Mouse (Mus musculus) heart, embryonic 11.5 days (tissue): ENCODE measurements around the gene Echdc3. TPM values are rescaled to one million over a fixed set of nuclear protein-coding genes. Genes with fewer than 3 reads are reported as not detected.

Experiments used
- ATAC-seq: fragments of 200-750 bp; cut with Nextera tagmentation; replicated peaks from 2 replicates; pipeline ENCODE4 v1.8.0; 2017; ENCODE audit warnings: moderate library complexity; ENCODE audit not compliant: insufficient number of reproducible peaks, low FRiP score, low TSS enrichment
- H3K27ac ChIP-seq: fragments of 300-500 bp; sonication (generic); 2 replicates; pipeline ENCODE4 v1.5.1; 2014; ENCODE audit warnings: mild to moderate bottlenecking, low read depth, low read length
- H3K27me3 ChIP-seq: fragments of 300-500 bp; sonication (generic); 2 replicates; pipeline ENCODE4 v1.6.1; 2014; ENCODE audit warnings: mild to moderate bottlenecking, low read length, mixed read lengths; ENCODE audit not compliant: control insufficient read depth, insufficient read depth
- H3K36me3 ChIP-seq: fragments of 300-500 bp; sonication (generic); 2 replicates; pipeline ENCODE4 v1.6.1; 2014; ENCODE audit warnings: mild to moderate bottlenecking, low read length, moderate library complexity, mixed read lengths; ENCODE audit not compliant: control insufficient read depth, insufficient read depth
- H3K4me1 ChIP-seq: fragments of 300-500 bp; sonication (generic); 2 replicates; pipeline ENCODE4 v1.6.1; 2014; ENCODE audit warnings: low read length; ENCODE audit not compliant: control insufficient read depth, insufficient read depth
- H3K4me2 ChIP-seq: fragments of 300-500 bp; sonication (generic); 2 replicates; pipeline ENCODE4 v1.6.1; 2014; ENCODE audit warnings: mild to moderate bottlenecking, moderate library complexity
- H3K4me3 ChIP-seq: fragments of 300-500 bp; sonication (generic); 2 replicates; pipeline ENCODE4 v1.5.1; 2014; ENCODE audit warnings: low read depth, low read length
- H3K9ac ChIP-seq: fragments of 300-500 bp; sonication (generic); 2 replicates; pipeline ENCODE4 v1.6.1; 2014; ENCODE audit warnings: mild to moderate bottlenecking, low read depth, low read length, moderate library complexity
- H3K9me3 ChIP-seq: fragments of 300-500 bp; sonication (generic); replicated peaks from 2 replicates; pipeline ENCODE4 v1.6.1; 2016; ENCODE audit warnings: low read length; ENCODE audit not compliant: control insufficient read depth
- WGBS: fragments of 180-500 bp; shearing (Covaris S2); extraction: QIAGEN DNeasy Blood & Tissue Kit; methylation state at CpG from one replicate; pipeline ENCODE4 v1.1.7; 2014; ENCODE audit not compliant: insufficient replicate concordance; 5-methylcytosine and 5-hydroxymethylcytosine counted together
- polyA plus RNA-seq: library from polyadenylated mRNA; unstranded; fragments of >200 nt; fragmentation: Nextera tagmentation; extraction: Ambion mirVana; gene quantifications from 2 replicates; pipeline ENCODE4 v1.2.1, GENCODE M21; 2014

The Echdc3 gene
- polyA plus RNA-seq, 1 experiment from 2014 or later = 8.8 TPM

DNA sequence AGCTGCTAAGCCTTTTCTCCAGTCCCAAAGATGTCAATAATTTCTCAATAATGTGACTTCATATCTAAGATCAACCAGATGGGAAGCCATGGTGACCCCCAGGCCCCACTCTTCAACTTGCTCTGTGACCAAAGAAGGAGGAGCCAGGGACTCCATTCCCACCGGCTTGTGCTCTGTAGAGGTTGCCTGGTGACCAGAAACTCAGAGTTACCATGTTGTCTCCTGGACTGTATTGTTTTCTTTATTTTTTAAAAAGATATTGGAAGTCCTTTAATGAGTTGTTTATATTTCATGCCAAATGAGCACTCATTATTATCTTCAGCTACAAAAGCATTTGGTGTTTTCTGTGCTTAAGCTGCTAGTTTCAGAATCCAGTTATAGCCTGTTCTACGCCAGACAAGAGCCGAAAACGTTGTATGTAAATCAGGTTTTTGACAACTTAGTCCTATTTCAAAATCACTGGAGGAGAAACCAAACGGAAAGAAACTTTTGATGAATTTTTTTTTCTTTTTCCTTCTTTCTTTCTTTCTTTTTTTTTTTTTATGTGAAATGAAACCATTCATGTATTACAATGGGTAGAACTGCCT lies 42.7 kb upstream of the Echdc3 start:
- 93% methylated on average over 5 of the region's 5 CpGs for WGBS

DNA sequence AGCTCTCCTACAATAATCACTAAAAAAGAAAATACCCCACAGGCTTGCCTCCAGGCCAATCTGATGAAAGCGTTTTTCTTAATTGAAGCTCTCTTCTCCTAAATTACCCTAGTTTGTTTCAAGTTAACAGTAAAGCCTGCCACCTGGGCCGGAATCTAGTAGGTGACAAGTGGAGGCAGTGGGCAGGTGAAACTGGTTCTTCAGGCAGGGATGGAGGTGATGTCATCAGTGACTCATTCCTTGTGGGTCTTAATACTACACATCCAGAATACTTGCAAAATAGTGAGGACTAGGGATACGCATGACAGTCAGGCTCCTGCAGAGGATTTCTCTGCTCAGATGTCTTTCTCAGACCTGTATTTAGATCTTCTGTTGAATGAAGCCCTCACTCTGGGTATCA lies 39.7 kb upstream of the Echdc3 start:
- H3K4me2 ChIP-seq = no peak overlapping the region
- no peaks in the 10 kb centered on the region for H3K27me3 ChIP-seq
- no peak for ATAC-seq
- no peak overlapping the region for H3K27ac ChIP-seq
- peaks cover 12% of the 10 kb centered on the region; the same call in 1 of the 2 replicates for H3K4me1 ChIP-seq
- H3K4me3 ChIP-seq = no peak overlapping the region
- no peaks in the 10 kb centered on the region for H3K36me3 ChIP-seq
- WGBS = 90% methylated on average over 3 of the region's 3 CpGs
- H3K9me3 ChIP-seq = 0 out of 2 replicates have a peak, but pooled peaks cover 4% of the 10 kb centered on the region
- no peak overlapping the region for H3K9ac ChIP-seq

More for the DNA sequence above, 42.7 kb upstream of the Echdc3 start:
- Histone ChIP-seq H3K27ac (no peak overlapping the region), H3K4me2 (no peak overlapping the region), H3K4me3 (no peak overlapping the region), H3K4me1 (peaks cover 12% of the 10 kb centered on the region; the same call in 1 of the 2 replicates), H3K27me3 (no peaks in the 10 kb centered on the region), H3K36me3 (no peaks in the 10 kb centered on the region), H3K9me3 (0 out of 2 replicates have a peak, but pooled peaks cover 4% of the 10 kb centered on the region), H3K9ac (no peak overlapping the region)
- no peak for ATAC-seq

DNA sequence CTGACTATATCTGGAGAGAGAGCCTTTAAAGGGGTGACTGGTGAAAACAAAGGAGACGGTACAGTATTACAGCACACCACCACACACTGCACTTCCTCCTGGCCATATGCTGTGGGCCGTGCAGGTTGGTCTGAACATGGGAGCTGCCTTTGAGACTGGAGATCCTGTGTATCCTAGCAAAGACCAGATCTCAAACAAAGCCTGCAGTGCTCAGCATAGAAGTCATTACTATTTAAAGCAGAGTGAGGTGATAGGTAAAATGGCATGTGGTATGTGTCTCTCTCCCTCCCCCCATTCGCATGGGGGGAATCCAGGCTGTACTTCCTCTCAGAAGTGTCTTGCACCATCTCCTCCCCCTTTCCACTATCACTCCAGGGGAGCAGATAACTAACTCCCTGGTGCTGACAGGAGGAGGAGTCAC lies 38.3 kb upstream of the Echdc3 start:
- 49% methylated on average over 3 of the region's 3 CpGs for WGBS
- Histone ChIP-seq H3K4me2 (no peak overlapping the region), H3K4me3 (no peak overlapping the region), H3K4me1 (peaks cover 6% of the 10 kb centered on the region; the same call in 1 of the 2 replicates), H3K9me3 (0 out of 2 replicates have a peak, but pooled peaks cover 4% of the 10 kb centered on the region), H3K27me3 (no peaks in the 10 kb centered on the region), H3K36me3 (no peaks in the 10 kb centered on the region), H3K27ac (peak overlapping the region; percentile 84), H3K9ac (no peak overlapping the region)
- peak; percentile 56; the same call in 1 of the 2 replicates for ATAC-seq

DNA sequence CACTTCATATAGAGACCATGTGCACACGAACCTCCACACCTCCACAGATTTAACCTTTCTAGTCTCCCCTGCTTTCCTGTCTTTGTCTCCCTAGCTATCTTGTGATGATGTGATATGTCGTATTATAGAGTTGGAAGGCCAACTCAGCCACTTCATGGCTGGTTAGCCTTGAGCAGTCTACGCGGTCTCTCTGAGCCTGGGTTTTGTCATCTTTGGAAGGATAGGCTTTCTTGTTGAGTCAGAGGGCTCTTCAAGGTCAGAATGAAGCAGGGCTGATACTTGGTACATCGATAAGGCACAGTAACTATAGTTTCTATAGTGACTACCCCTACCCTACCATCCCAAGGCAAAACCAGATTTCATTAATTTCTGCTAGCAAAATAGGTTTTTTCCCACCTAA lies 28.6 kb upstream of the Echdc3 start:
- Histone ChIP-seq H3K9me3 (no peaks in the 10 kb centered on the region), H3K9ac (no peak overlapping the region), H3K27me3 (no peaks in the 10 kb centered on the region), H3K4me3 (no peak overlapping the region), H3K27ac (no peak overlapping the region), H3K4me1 (no peaks in the 10 kb centered on the region), H3K4me2 (no peak overlapping the region), H3K36me3 (no peaks in the 10 kb centered on the region)
- 82% methylated on average over 5 of the region's 5 CpGs for WGBS
- no peak for ATAC-seq

DNA sequence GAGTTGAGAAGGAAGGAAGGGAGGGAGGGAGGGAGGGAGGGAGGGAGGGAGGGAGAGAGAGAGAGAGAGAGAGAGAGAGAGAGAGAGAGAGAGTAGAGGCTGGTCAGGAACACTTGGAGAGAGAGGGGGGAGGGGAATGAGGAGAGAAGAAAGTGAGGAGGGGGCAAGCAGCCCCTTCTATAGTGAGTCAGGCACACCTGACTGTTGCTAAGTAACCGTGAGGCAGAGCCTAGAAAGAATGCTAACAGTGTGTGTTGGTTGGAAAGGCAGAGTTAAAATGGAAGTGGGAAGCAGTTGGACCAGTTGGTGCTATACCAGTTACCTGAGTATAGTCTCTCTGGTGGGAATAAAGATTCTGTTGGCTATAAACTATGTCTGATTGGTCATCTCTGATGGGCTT lies 27.2 kb upstream of the Echdc3 start:
- Histone ChIP-seq H3K4me3 (no peak overlapping the region), H3K9me3 (no peaks in the 10 kb centered on the region), H3K9ac (no peak overlapping the region), H3K4me2 (no peak overlapping the region), H3K27ac (no peak overlapping the region), H3K27me3 (no peaks in the 10 kb centered on the region), H3K36me3 (no peaks in the 10 kb centered on the region), H3K4me1 (no peaks in the 10 kb centered on the region)
- 75% methylated on average over 1 of the region's 1 CpGs for WGBS
- no peak for ATAC-seq

DNA sequence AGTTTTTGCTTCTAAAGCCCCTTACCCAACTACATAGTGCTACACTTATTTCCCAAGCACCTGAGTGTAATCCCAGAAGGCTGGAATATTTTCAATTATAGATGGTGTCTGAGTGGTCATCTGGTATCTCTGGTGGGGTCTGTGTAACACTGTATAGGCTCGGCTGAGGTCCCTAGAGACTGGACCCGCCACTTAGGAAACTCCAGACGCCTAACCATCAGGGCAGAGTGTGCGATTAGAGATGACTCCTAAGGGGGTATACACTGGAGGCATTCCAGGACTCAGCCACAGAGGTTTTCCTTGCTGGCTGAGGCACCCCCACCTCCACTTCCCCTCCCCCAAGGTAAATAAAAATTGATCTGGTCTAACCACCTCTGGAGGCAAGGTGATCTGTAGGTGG lies 26.5 kb upstream of the Echdc3 start:
- 40% methylated on average over 4 of the region's 4 CpGs for WGBS
- no peaks in the 10 kb centered on the region for H3K27me3 ChIP-seq
- H3K4me2 ChIP-seq = no peak overlapping the region
- H3K36me3 ChIP-seq = no peaks in the 10 kb centered on the region
- no peak overlapping the region for H3K27ac ChIP-seq
- no peak for ATAC-seq
- no peaks in the 10 kb centered on the region for H3K4me1 ChIP-seq
- H3K9ac ChIP-seq = no peak overlapping the region
- no peak overlapping the region for H3K4me3 ChIP-seq
- H3K9me3 ChIP-seq = no peaks in the 10 kb centered on the region

DNA sequence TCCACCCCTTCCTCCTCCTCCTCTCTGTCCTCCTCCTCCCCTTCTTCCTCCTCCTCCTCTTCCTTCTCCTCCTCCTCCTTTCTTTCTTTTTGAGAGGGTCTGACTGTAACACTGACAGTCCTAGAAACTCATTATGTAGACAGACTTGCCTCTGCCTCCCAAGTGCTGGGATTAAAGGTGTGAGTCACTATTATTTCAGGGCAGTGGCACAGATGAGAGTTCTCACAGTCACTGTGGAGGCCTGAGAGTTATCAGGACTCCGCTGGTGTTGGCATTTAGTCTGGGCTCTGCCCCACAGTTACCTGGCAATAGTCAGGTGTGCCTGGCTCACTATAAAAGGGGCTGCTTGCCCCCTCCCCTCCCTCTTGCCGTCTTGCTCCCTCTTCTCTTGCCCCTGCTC lies 25.8 kb upstream of the Echdc3 start:
- 48% methylated on average over 2 of the region's 2 CpGs for WGBS
- H3K27ac ChIP-seq = no peak overlapping the region
- H3K9me3 ChIP-seq = no peaks in the 10 kb centered on the region
- H3K4me3 ChIP-seq = no peak overlapping the region
- H3K27me3 ChIP-seq = no peaks in the 10 kb centered on the region
- no peak overlapping the region for H3K9ac ChIP-seq
- ATAC-seq = no peak
- H3K4me2 ChIP-seq = no peak overlapping the region
- H3K36me3 ChIP-seq = no peaks in the 10 kb centered on the region
- H3K4me1 ChIP-seq = no peaks in the 10 kb centered on the region

DNA sequence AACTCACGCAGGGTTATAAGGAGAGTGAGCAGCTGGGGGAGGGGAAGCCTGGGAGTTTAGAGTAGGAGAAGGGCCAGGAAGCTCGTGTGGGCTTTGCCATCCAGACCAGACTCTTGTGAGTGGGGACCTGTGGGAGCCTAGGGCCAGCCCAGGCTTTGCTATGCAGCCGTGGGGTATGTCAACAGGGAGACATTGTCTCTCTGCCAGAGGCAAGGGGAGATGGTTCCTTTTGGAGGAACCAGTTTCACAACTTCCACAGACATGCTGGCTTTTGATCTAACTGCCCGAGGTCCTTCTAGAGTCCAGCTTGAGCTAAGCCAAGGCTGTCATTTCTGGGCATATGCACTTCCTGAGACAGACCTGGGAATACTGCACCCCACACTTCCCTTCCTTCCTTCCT lies 25.4 kb upstream of the Echdc3 start:
- ATAC-seq = no peak
- no peaks in the 10 kb centered on the region for H3K9me3 ChIP-seq
- H3K36me3 ChIP-seq = no peaks in the 10 kb centered on the region
- H3K9ac ChIP-seq = no peak overlapping the region
- no peak overlapping the region for H3K4me2 ChIP-seq
- no peaks in the 10 kb centered on the region for H3K4me1 ChIP-seq
- no peak overlapping the region for H3K27ac ChIP-seq
- no peaks in the 10 kb centered on the region for H3K27me3 ChIP-seq
- H3K4me3 ChIP-seq = no peak overlapping the region
- WGBS = 56% methylated on average over 4 of the region's 4 CpGs

DNA sequence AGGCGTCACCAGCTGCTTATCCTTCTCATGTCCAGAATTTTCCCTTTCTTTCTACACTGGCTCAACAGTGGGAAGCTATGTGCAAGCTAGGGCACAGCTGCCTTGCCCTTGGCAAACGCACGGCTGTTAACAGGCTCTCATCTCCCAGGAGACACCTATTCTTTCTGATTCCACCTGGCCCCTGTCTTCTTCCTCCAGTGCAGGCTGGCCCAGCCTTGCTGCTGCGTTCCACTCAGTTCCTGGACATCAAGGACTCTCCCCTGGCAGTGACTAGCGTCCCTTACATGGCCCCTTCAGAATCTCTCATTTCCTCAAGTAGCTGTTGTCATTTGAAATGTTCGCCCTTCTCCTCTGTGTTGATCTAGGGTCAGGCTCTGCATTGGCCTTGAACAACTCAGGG lies 20.5 kb upstream of the Echdc3 start:
- Histone ChIP-seq H3K36me3 (no peaks in the 10 kb centered on the region), H3K9me3 (no peaks in the 10 kb centered on the region), H3K27me3 (no peaks in the 10 kb centered on the region), H3K4me2 (no peak overlapping the region), H3K4me3 (no peak overlapping the region), H3K4me1 (no peaks in the 10 kb centered on the region), H3K27ac (no peak overlapping the region), H3K9ac (no peak overlapping the region)
- ATAC-seq = no peak
- WGBS = 55% methylated on average over 6 of the region's 6 CpGs
